Mouse (Mus musculus) CD4-positive, CD25-positive, alpha-beta regulatory T cell, adult 2 months (primary cell): ENCODE data around the gene Ppp2r1b.

ENCODE experiments used
- DNase-seq: peaks from one replicate; pipeline ENCODE4 v3.0.0-alpha.2; 2012; ENCODE audit warnings: low read depth, low spot score

Ppp2r1b gene

GRCm38 (mm10) chr9:50865803-50866202 is 20.7 kb downstream of the Ppp2r1b start:
- peak; percentile 52 for DNase-seq

- DNase-seq = no peak
Measured at GRCm38 (mm10) chr9:50867015-50867414, 21.9 kb downstream of the Ppp2r1b start.

GRCm38 (mm10) chr9:50868182-50868581 is 23.1 kb downstream of the Ppp2r1b start:
- no peak for DNase-seq

GRCm38 (mm10) chr9:50873210-50873609 is 28.1 kb downstream of the Ppp2r1b start:
- DNase-seq = no peak

- DNase-seq = no peak
Measured at GRCm38 (mm10) chr9:50874031-50874430, 28.9 kb downstream of the Ppp2r1b start.

- DNase-seq = no peak
Measured at GRCm38 (mm10) chr9:50875470-50875869, 30.4 kb downstream of the Ppp2r1b start.

GRCm38 (mm10) chr9:50876287-50876686 is 31.2 kb downstream of the Ppp2r1b start:
- no peak for DNase-seq

GRCm38 (mm10) chr9:50877431-50877830 is 32.3 kb downstream of the Ppp2r1b start:
- DNase-seq = no peak

GRCm38 (mm10) chr9:50882183-50882582 is 37.1 kb downstream of the Ppp2r1b start:
- DNase-seq = no peak

- no peak for DNase-seq
Measured at GRCm38 (mm10) chr9:50884093-50884492, 39.0 kb downstream of the Ppp2r1b start.

GRCm38 (mm10) chr9:50884741-50885599 is 39.9 kb downstream of the Ppp2r1b start:
- peak; percentile 32 for DNase-seq

- DNase-seq = no peak
Measured at GRCm38 (mm10) chr9:50885600-50885987, 40.5 kb downstream of the Ppp2r1b start.

- DNase-seq = no peak
Measured at GRCm38 (mm10) chr9:50886870-50887269, 41.8 kb downstream of the Ppp2r1b start.

GRCm38 (mm10) chr9:50887351-50887750 is 42.2 kb downstream of the Ppp2r1b start:
- DNase-seq = no peak

GRCm38 (mm10) chr9:50889211-50889610 is 44.1 kb downstream of the Ppp2r1b start:
- DNase-seq = no peak

GRCm38 (mm10) chr9:50889964-50890363 is 44.9 kb downstream of the Ppp2r1b start:
- no peak for DNase-seq

GRCm38 (mm10) chr9:50890494-50891090 is 45.5 kb downstream of the Ppp2r1b start:
- DNase-seq = no peak

- DNase-seq = no peak
Measured at GRCm38 (mm10) chr9:50893665-50894064, 48.6 kb downstream of the Ppp2r1b start.

GRCm38 (mm10) chr9:50900026-50900920 is 55.2 kb downstream of the Ppp2r1b start:
- DNase-seq = no peak

- DNase-seq = peak; percentile 42
Measured at GRCm38 (mm10) chr9:50904196-50904847, 59.2 kb downstream of the Ppp2r1b start.

GRCm38 (mm10) chr9:50905321-50905720 is 60.2 kb downstream of the Ppp2r1b start:
- peak; percentile 67 for DNase-seq
